Mouse (Mus musculus): ENCODE data around the gene Lin37.

GRCm38 (mm10) chr7:30599933-30600353 is 40.3 kb upstream of the Lin37 start:
- TF ChIP-seq CTCF (conservative IDR thresholded peaks at IDR 0.05; ENCODE audit: insufficient read depth, insufficient read length, low read depth, low read length), result no peak
- no peak for TF ChIP-seq POLR2A (IDR thresholded peaks at IDR 0.05; ENCODE audit: low read depth, low read length)
